Mouse (Mus musculus): ENCODE measurements around the gene Olfr678. TPM values are rescaled to one million over a fixed set of nuclear protein-coding genes. Genes with fewer than 3 reads are reported as not detected.
"Not testable (repeated sequence)": the region's sequence is repeated elsewhere in the genome, so short reads cannot be mapped to it uniquely, and the experiment has no call there.

Olfr678 gene
- total RNA-seq (2022) = not detected

GRCm38 (mm10) chr7:105064175-105064574 is at the start of gene Olfr678:
Gene Olfr678 (plus strand): TSS chr7:105064475.
- no peak for DNase-seq (ENCODE audit: low spot score in 2 of 2)

DNA sequence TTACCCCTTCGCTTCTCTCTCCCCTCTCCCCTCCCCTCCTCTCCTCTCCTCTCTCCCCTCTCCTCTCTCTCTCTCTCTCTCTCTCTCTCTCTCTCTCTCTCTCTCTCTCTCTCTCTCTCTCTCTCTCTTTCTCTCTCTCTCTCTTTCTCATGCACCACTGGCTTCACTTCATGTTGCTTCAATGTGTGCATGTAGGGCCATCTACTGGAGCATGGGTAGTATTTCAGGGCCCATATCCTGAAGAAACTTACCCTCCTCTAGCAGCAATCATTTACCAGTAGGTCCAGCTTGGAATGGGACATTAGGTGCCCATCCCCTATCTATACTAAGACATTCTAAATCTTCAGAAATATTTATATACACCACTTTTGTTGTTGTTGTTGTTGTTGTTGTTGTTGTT is 41.7 kb upstream of the Olfr678 start:
- DNase-seq (ENCODE audit: low spot score in 2 of 2) = no peak

DNA sequence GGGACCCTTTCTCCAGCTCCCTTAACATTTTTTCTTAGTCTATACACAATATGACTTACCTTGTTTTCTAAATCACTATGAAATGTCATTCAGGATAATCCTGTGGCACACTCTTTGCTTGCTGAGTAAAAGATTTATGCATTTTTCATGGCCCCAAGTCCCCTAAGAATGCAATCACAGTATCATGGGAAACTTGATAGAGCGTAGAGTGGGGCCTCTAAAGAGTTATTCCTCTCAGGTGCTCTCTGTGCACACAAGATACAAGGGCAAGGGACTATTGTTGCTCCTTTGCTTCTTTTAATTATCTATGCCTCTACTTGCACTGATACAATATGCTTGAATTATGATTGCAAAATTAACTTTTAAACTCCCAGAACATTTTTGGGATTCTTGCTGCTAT is 35.9 kb upstream of the Olfr678 start, which contains the start of gene Olfr675:
Olfr675 (minus strand) TSS at position 101 of the 400 bp plus-strand sequence.
- DNase-seq (ENCODE audit: low spot score in 2 of 2) = no peak

DNA sequence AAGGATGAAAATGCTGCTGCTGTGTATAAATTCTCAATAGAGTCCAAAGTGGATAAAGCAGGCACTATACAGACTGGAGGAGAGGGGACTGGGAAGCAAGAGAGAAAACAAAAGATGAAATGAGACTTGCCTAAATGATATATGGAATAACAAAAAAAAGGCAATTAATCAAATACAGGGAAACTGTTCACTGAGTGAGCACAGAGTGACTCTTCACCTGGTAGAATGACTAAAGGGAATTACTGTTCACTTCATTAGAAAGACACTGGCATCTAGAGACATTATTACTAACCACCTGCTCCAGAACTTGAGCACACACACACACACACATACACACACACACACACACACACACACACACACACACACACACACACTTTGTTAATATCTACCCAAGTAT is 31.9 kb upstream of the Olfr678 start, which contains the start of gene Olfr676:
Olfr676 (plus strand) TSS at position 301 of the 400 bp plus-strand sequence.
- DNase-seq (ENCODE audit: low spot score in 2 of 2) = no peak

GRCm38 (mm10) chr7:105033836-105034235 is 30.4 kb upstream of the Olfr678 start:
- DNase-seq (ENCODE audit: low spot score in 2 of 2) = not testable (repeated sequence)

DNA sequence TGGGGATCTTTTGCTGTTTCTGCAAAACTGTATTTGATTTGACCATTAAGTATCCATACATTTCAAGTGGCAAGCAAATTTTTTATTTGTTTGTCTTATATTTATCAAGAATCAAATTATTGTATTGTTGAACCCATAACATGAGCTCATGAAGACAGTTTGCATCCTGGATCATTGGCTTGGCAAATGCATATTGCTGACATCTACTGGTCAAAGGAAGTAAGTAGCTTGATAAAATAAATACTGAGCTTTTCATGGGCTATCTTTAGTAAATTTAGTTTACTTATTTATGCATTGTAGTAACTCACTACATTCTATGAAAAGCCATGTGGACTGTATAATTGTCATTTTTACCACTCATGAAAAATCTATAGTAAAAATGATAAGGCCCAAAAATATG is 5.3 kb upstream of the Olfr678 start:
- no peak for DNase-seq (ENCODE audit: low spot score in 2 of 2)

GRCm38 (mm10) chr7:105080905-105081304 is 16.6 kb downstream of the Olfr678 start, which contains the start of gene Olfr679:
Gene Olfr679 (plus strand): TSS chr7:105081205.
- DNase-seq (ENCODE audit: low spot score in 2 of 2) = no peak

GRCm38 (mm10) chr7:105092717-105093116 is 28.4 kb downstream of the Olfr678 start, which contains the start of gene Olfr680-ps1:
Gene Olfr680-ps1 (minus strand): TSS chr7:105092817.
- not testable (repeated sequence) for DNase-seq (ENCODE audit: low spot score in 2 of 2)

- no peak for DNase-seq (ENCODE audit: low spot score in 2 of 2)
Observed at GRCm38 (mm10) chr7:105116536-105116935, 52.3 kb downstream of the Olfr678 start, which contains the start of gene Olfr681. Gene Olfr681 (plus strand): TSS chr7:105116836.

Other genes with a start within 250 kb of the Olfr678 start
- gene Usp17lb, start 221.9 kb upstream of the Olfr678 start, total RNA-seq (2022) = not detected
- gene Usp17la, start 207.5 kb upstream of the Olfr678 start, total RNA-seq (2022) = not detected
- gene Olfr665, start 186.4 kb upstream of the Olfr678 start, total RNA-seq (2022) = not detected
- gene Olfr666, start 168.5 kb upstream of the Olfr678 start, total RNA-seq (2022) = not detected
- not detected for gene Olfr667, start 143.0 kb upstream of the Olfr678 start, total RNA-seq (2022)
- not detected for gene Olfr668, start 136.4 kb upstream of the Olfr678 start, total RNA-seq (2022)
- gene Olfr669, start 130.2 kb upstream of the Olfr678 start, total RNA-seq (2022) = not detected
- gene Olfr670, start 101.9 kb upstream of the Olfr678 start, total RNA-seq (2022) = not detected
- gene Olfr671, start 85.3 kb upstream of the Olfr678 start, total RNA-seq (2022) = not detected
- not detected for gene Olfr672, start 62.4 kb upstream of the Olfr678 start, total RNA-seq (2022)
- gene Olfr675, start 36.0 kb upstream of the Olfr678 start, total RNA-seq (2022) = not detected
- gene Olfr676, start 31.8 kb upstream of the Olfr678 start, total RNA-seq (2022) = not detected
- gene Olfr677, start 13.1 kb upstream of the Olfr678 start, total RNA-seq (2022) = not detected
- not detected for gene Olfr679, start 16.7 kb downstream of the Olfr678 start, total RNA-seq (2022)
- gene Olfr680-ps1, start 28.3 kb downstream of the Olfr678 start, total RNA-seq (2022) = not detected
- not detected for gene Olfr681, start 52.4 kb downstream of the Olfr678 start, total RNA-seq (2022)
- not detected for gene Olfr683, start 82.5 kb downstream of the Olfr678 start, total RNA-seq (2022)
- gene Olfr684, start 99.2 kb downstream of the Olfr678 start, total RNA-seq (2022) = not detected
- gene Olfr685, start 121.5 kb downstream of the Olfr678 start, total RNA-seq (2022) = not detected
- gene Olfr686, start 143.0 kb downstream of the Olfr678 start, total RNA-seq (2022) = not detected
- not detected for gene Olfr688, start 223.6 kb downstream of the Olfr678 start, total RNA-seq (2022)
- gene Olfr689, start 246.7 kb downstream of the Olfr678 start, total RNA-seq (2022) = not detected

Measured in layer of hippocampus, adult 8-10 months (tissue).